Mouse (Mus musculus): ENCODE results near the gene Olfr1307. TPM values are rescaled to one million over a fixed set of nuclear protein-coding genes. Genes with fewer than 3 reads are reported as not detected.

Olfr1307 gene
- 0.06 TPM for polyA plus RNA-seq (2017; shearing (Covaris generic))

GRCm38 (mm10) chr2:111949340-111949739 is at the start of gene Olfr1307:
Gene Olfr1307, minus strand, starts transcription at chr2:111949440.

GRCm38 (mm10) chr2:111990181-111990580 is 40.9 kb upstream of the Olfr1307 start, which contains the start of gene Olfr1309:
Gene Olfr1309, minus strand, starts transcription at chr2:111990281.

GRCm38 (mm10) chr2:111964844-111965243 is 15.6 kb upstream of the Olfr1307 start, which contains the start of gene Olfr1308:
Gene Olfr1308, minus strand, starts transcription at chr2:111964944.

GRCm38 (mm10) chr2:111916171-111916570 is 33.1 kb downstream of the Olfr1307 start, which contains the start of gene Olfr1306:
Gene Olfr1306, minus strand, starts transcription at chr2:111916271.

Other genes with a start within 250 kb of the Olfr1307 start
- not detected for gene Olfr1301, start 198.4 kb downstream of the Olfr1307 start, polyA plus RNA-seq (2017; shearing (Covaris generic))
- gene Olfr1302, start 172.0 kb downstream of the Olfr1307 start, polyA plus RNA-seq (2017; shearing (Covaris generic)), result not detected
- not detected for gene Olfr1303, start 129.1 kb downstream of the Olfr1307 start, polyA plus RNA-seq (2017; shearing (Covaris generic))
- gene Olfr1305, start 72.3 kb downstream of the Olfr1307 start, polyA plus RNA-seq (2017; shearing (Covaris generic)), result not detected
- gene Olfr1306, start 33.2 kb downstream of the Olfr1307 start, polyA plus RNA-seq (2017; shearing (Covaris generic)), result not detected
- not detected for gene Olfr1308, start 15.5 kb upstream of the Olfr1307 start, polyA plus RNA-seq (2017; shearing (Covaris generic))
- not detected for gene Olfr1309, start 40.8 kb upstream of the Olfr1307 start, polyA plus RNA-seq (2017; shearing (Covaris generic))
- not detected for gene Olfr1310, start 63.3 kb upstream of the Olfr1307 start, polyA plus RNA-seq (2017; shearing (Covaris generic))
- not detected for gene Olfr1311, start 75.0 kb upstream of the Olfr1307 start, polyA plus RNA-seq (2017; shearing (Covaris generic))
- 0.06 TPM for gene Olfr1312, start 100.8 kb upstream of the Olfr1307 start, polyA plus RNA-seq (2017; shearing (Covaris generic))
- not detected for gene Olfr1313, start 128.4 kb upstream of the Olfr1307 start, polyA plus RNA-seq (2017; shearing (Covaris generic))
- not detected for gene Olfr1314, start 147.3 kb upstream of the Olfr1307 start, polyA plus RNA-seq (2017; shearing (Covaris generic))
- gene Olfr1315-ps1, start 166.0 kb upstream of the Olfr1307 start, polyA plus RNA-seq (2017; shearing (Covaris generic)), result not detected
- gene Olfr1316, start 185.5 kb upstream of the Olfr1307 start, polyA plus RNA-seq (2017; shearing (Covaris generic)), result not detected
- gene Olfr1317, start 190.9 kb upstream of the Olfr1307 start, polyA plus RNA-seq (2017; shearing (Covaris generic)), result not detected
- gene Olfr1318, start 204.8 kb upstream of the Olfr1307 start, polyA plus RNA-seq (2017; shearing (Covaris generic)), result not detected

Measured in CD4-positive, CD25-positive, alpha-beta regulatory T cell, adult 9 weeks (primary cell).